Mouse (Mus musculus): Measurements from ENCODE around the gene Schip1.

Schip1 gene

DNA sequence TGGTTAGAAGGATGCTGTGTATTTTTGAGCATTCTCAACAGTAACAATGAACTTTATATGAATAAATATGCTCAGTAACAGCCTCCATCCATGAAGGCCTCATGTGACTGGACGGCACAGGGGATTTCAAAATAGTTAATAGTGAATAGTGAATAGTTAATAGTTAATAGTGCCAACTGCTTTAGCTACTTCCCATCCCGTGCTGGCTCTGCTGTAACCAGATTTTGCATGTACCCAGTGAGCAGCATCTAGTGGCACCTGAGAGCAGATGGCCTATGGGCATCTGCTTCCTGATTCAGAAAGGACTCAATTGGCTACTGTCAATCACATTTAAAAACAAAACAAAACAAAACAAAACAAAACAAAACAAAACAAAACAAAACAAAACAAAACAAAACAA lies 329.0 kb downstream of the Schip1 start:
- DNase-seq (ENCODE audit: low spot score) = no peak

GRCm38 (mm10) chr3:68398691-68399090 lies 334.1 kb downstream of the Schip1 start:
- no peak for DNase-seq (ENCODE audit: low spot score)

DNA sequence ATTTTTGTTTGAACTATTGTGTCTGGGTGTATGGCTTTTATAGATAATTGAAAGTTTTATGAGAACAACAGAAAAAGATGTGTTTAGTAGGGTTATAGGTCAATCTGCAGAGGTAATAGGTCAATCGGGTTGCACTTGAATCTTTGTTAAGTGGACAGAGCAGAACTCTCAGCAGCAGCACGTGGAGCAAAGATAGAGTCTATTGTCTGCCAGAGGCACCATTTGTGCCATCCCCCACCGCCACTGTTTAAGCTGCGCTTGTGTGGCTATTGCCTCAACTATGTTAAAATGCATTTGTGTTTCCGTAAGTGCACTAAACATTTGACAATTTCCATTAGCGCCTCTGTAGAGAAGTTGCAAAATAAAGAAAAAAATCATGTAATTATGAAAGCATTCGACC lies 335.5 kb downstream of the Schip1 start:
- no peak for DNase-seq (ENCODE audit: low spot score)

- DNase-seq (ENCODE audit: low spot score) = no peak
These were observed 338.7 kb downstream of the Schip1 start for GRCm38 (mm10) chr3:68403343-68403742.

GRCm38 (mm10) chr3:68403783-68404217 lies 339.2 kb downstream of the Schip1 start:
- peak; percentile 25 for DNase-seq (ENCODE audit: low spot score)

GRCm38 (mm10) chr3:68405724-68406123 lies 341.1 kb downstream of the Schip1 start:
- DNase-seq (ENCODE audit: low spot score) = no peak

DNA sequence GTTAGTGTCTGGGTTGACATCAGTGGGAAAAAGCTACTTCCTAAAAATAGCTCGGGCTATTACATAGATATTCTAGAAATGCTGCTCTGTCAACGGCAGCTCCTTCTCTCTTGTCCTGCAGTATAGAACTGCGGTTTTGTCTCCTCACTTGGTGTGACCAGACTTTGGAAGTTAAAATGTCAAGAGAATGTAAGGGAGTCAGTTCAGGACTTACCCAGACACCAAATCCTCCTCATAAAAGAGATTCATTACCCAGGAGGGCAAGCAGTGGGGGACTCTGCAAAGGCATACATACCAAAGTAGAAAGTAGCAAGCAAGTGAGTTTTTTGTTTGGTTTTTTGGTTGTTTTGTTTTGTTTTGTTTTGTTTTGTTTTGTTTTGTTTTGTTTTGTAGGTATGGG lies 347.7 kb downstream of the Schip1 start:
- DNase-seq (ENCODE audit: low spot score) = no peak

- no peak for DNase-seq (ENCODE audit: low spot score)
These were observed 355.2 kb downstream of the Schip1 start for GRCm38 (mm10) chr3:68419792-68420191.

GRCm38 (mm10) chr3:68420927-68421326 lies 356.3 kb downstream of the Schip1 start:
- no peak for DNase-seq (ENCODE audit: low spot score)

DNA sequence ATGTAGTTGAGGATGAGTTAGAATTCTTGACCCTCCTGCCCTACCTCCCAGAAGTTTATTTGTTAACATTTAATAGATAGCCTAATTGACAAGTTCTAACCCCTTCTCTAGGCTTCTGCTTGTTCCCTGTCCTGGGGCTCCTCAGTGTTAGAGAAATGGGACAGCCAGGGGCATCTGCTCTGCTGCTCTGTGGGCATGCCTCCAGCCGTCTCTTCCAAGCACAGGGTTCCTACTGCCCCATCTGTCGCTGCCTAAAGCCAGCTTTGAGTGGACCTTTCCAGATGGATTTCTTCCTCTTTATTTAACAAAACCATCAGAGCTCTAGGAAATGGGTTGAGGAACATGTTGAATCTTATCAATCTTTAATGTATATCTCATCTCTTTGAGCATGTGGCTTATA lies 357.2 kb downstream of the Schip1 start:
- no peak for DNase-seq (ENCODE audit: low spot score)

DNA sequence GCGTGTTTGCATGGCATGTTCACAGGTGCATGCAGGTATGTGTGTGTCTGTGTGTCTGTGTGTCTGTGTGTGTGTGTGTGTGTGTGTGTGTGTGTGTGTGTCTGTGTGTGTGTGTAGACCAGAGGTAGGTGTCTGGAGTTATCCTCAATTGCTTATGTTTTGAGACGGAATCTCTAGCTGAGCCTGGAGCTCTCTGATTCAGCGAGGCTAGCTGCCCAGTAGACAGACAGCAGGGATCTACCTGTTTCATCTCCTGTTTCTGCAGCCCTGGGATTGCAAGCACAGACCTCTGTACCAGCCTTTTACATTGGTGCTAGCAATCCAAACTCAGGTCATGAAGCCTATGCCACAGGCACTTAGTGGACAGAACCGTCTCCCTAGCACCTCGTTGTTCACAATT lies 363.5 kb downstream of the Schip1 start:
- DNase-seq (ENCODE audit: low spot score) = no peak

DNA sequence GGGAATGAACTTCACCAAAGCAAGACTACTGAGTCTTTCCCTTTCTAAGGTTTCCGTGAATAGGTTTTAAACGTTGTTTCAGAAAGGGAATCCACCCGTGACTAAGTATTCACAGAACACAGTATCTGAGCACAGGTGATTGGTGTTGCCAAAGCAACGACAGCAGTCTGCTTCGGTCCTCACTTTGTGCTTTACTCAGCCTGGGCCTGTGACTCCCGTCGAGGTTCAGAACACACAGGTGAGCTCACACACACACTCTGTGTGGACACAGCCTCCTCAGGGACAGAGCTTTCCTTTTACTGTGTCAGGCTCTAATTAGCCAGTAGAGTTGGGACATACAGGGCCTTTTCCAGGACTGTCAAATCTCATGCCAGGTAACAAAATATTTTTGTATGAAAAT lies 369.8 kb downstream of the Schip1 start:
- DNase-seq (ENCODE audit: low spot score) = no peak

GRCm38 (mm10) chr3:68434897-68435296 lies 370.3 kb downstream of the Schip1 start:
- DNase-seq (ENCODE audit: low spot score) = no peak

GRCm38 (mm10) chr3:68448480-68448879 lies 383.9 kb downstream of the Schip1 start:
- DNase-seq (ENCODE audit: low spot score) = no peak

DNA sequence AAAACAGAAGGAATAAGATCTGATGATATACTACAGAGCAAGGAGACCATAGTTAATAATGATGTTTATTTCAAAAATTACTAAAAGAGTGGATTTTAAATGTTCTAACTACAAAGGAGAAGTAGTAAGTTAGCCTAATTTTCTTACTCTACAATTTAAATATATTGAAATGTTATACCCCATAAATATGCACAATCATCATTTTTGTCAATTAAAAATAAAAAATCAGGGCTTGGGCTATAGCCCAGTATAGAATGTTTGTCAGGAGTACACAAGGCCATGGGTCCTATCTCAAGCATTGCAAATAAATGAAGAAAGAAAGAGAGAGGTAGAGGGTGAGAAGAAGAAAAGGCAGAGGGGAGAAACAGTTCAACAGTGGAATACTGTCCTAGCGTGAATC lies 387.0 kb downstream of the Schip1 start:
- no peak for DNase-seq (ENCODE audit: low spot score)

DNA sequence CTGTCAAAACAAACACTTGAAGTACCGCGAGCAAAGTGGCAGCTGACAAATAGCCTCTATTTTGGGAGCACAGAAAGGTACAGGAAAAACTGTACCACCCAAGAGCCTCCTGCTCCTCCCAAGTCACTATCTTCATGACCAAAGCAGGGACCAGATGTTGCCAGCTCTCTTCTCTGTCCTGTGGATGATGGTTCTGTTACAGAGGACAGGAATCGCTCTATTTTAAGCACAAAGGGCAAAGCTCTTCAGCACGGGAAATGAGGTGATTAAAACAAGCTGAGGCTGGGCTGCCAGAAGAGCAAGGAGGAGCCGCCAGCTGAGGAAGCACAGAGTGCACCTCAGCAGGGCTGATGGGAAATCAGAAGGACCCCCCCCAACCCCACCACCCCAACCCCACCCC lies 388.7 kb downstream of the Schip1 start:
- no peak for DNase-seq (ENCODE audit: low spot score)

GRCm38 (mm10) chr3:68453719-68454455 lies 389.3 kb downstream of the Schip1 start:
- DNase-seq (ENCODE audit: low spot score) = no peak

DNA sequence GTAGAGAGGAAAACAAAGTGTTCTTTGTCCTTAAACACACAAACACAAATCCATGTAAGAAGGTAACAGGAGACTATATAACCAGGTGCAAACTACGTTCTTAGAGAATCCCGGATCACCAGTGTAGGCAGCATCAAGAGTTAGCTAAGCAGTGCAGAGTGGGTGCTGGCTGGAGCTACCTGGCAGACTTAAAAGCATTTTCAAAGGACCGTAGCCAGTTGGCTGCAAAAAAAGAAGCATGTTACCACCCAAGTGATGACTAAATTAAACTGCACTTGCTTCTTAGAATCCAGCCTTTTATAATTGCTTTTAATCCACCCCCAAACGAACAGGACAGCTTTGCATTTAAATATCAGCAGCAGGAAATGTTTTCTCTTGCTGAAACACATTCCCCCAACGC lies 402.0 kb downstream of the Schip1 start:
- DNase-seq (ENCODE audit: low spot score) = peak; percentile 22

DNA sequence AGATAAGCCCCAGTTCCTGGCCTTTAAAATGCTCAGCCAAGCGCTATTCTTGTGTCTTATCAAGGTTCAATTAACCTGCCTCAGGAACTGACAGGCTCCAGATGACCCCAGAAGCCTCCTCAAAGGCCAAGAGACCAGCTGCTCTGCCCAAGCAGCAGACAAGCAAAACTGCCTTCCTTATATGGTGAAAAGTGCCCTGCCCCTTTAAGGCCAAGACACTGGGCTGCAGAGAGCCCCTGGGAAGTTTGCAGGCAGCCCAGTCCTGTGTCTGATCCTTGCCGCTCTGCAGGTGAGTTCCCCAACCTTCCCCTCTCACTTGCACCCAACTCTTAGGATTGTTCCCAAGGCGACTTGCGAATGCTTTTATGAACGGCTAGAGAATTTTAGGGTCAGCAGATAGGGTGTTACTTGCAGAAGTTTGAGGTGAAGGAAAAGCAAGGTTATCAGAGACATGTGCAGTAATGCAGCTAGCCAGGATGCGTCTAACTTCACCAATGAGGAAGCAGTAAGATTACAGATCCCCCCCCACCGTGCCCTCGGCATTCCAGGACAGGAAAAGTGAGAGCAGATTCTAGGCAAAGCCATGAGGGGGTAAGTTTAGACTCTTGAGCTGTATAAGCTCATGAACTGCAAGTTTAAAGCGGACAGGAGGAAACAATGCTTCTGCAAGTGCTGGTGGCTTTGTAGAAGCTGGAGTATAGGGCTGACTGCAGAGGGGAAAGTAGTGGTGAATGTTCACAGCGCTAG lies 403.5 kb downstream of the Schip1 start:
- DNase-seq (ENCODE audit: low spot score) = no peak

DNA sequence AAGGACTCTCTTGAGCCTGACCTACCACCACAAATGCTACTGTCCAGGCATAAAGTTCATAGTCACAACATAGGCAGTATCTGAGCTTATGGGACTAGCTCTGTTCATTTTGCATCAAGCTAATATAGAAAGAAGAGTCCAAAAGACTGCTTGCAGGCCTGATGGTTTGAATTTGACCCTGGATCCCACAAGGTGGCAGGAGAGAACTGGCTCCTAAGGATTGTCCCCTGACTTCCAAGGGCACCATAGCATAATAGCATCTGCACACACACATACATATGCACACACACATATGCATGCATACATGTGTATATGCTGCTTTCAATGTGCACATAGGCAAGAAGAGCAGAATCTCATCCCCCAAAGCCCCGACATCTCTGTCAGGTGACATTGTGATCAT lies 405.0 kb downstream of the Schip1 start:
- no peak for DNase-seq (ENCODE audit: low spot score)

DNA sequence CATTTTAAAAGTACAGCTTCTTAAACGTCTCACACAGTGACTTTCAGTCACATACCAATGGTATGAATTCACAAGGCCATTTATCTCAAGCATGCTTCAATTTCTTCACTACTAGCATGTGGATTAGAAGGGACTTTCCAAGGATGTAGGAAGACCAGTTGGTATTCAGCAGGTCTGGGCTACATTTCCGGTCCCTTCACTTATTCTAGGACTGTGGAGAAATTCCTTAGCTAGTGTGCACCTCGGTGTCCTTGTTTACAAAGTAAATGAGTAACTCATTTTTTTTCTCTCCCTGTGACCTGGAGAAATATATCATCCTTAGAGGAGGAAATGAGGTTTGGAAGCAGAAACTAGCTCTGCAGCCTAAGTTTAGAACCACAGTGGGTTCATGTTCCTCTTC lies 405.5 kb downstream of the Schip1 start:
- DNase-seq (ENCODE audit: low spot score) = no peak

- no peak for DNase-seq (ENCODE audit: low spot score)
These were observed 406.0 kb downstream of the Schip1 start for GRCm38 (mm10) chr3:68470622-68471021.

- no peak for DNase-seq (ENCODE audit: low spot score)
These were observed 411.7 kb downstream of the Schip1 start for GRCm38 (mm10) chr3:68476336-68476735.

GRCm38 (mm10) chr3:68477478-68477877 lies 412.9 kb downstream of the Schip1 start:
- no peak for DNase-seq (ENCODE audit: low spot score)

All from layer of hippocampus, adult 9-10 months (tissue).